Mouse (Mus musculus): Measurements from ENCODE around the gene Rev3l. TPM values are rescaled to one million over a fixed set of nuclear protein-coding genes. Genes with fewer than 3 reads are reported as not detected.

Rev3l gene
- total and polyA plus RNA-seq, 3 experiments = 6.9 to 71.5 (median 12.4) TPM

GRCm38 (mm10) chr10:39736187-39736586 is 4.3 kb downstream of the Rev3l start:
- Histone ChIP-seq H3K79me2 (ENCODE audit: control insufficient read depth, insufficient read depth, low read length, poor library complexity) (peaks cover 43% of the 10 kb centered on the region), H3K4me1 (ENCODE audit: control insufficient read depth in 1 of 2, insufficient read depth in 2 of 2, low read length in 2 of 2) (peaks cover 0 to 7% of the 10 kb centered on the region in 2 experiments; a peak in 2 of 4 replicates), H3K9me3 (replicated peaks; ENCODE audit: insufficient read depth, low read length) (no peaks in the 10 kb centered on the region), H3K9ac (ENCODE audit: control insufficient read depth, low read depth, low read length, poor library complexity, severe bottlenecking) (no peak overlapping the region), H3K36me3 (ENCODE audit: control insufficient read depth in 1 of 2, insufficient read depth in 2 of 2, low read length in 2 of 2) (peaks cover 0 to 14% of the 10 kb centered on the region in 2 experiments; a peak in 2 of 4 replicates), H3K27ac (ENCODE audit: control insufficient read depth, low read depth, low read length) (no peak overlapping the region), H3K4me3 (ENCODE audit: control insufficient read depth in 1 of 2, insufficient read depth in 1 of 2, low read depth in 2 of 2, low read length in 2 of 2) (no peak overlapping the region), H3K27me3 (ENCODE audit: control insufficient read depth in 1 of 2, insufficient read depth in 2 of 2, low read length in 2 of 2) (no peaks in the 10 kb centered on the region)
- TF ChIP-seq MAFK (IDR thresholded peaks at IDR 0.05; ENCODE audit: borderline replicate concordance, low read depth, low read length) = no peak
- no peak for TF ChIP-seq MYC (IDR thresholded peaks at IDR 0.05; ENCODE audit: low read depth, low read length)
- TF ChIP-seq ZNF384 (IDR thresholded peaks at IDR 0.05; ENCODE audit: low read depth, low read length) = no peak
- TF ChIP-seq KAT2A (conservative IDR thresholded peaks at IDR 0.05; ENCODE audit: low read depth, low read length) = no peak
- no peak for TF ChIP-seq BHLHE40 (IDR thresholded peaks at IDR 0.05; ENCODE audit: borderline replicate concordance, low read depth, low read length)
- TF ChIP-seq MXI1 (IDR thresholded peaks at IDR 0.05; ENCODE audit: low read depth, low read length) = no peak
- no peak for TF ChIP-seq MAX (IDR thresholded peaks at IDR 0.05; ENCODE audit: low read length)
- TF ChIP-seq GATA1 (IDR thresholded peaks at IDR 0.05; ENCODE audit: low read depth, low read length) = no peak
- DNase-seq (ENCODE audit: low read depth, low spot score) = no peak

- no peak overlapping the region for H3K4me3 ChIP-seq (ENCODE audit: control insufficient read depth in 1 of 2, insufficient read depth in 1 of 2, low read depth in 2 of 2, low read length in 2 of 2)
- H3K9ac ChIP-seq (ENCODE audit: control insufficient read depth, low read depth, low read length, poor library complexity, severe bottlenecking) = no peak overlapping the region
- H3K27ac ChIP-seq (ENCODE audit: control insufficient read depth, low read depth, low read length) = no peak overlapping the region
- TF ChIP-seq E2F4 (IDR thresholded peaks at IDR 0.05; ENCODE audit: borderline replicate concordance, low read depth, low read length) (no peak), KAT2A (conservative IDR thresholded peaks at IDR 0.05; ENCODE audit: low read depth, low read length) (no peak), TCF12 (IDR thresholded peaks at IDR 0.05; ENCODE audit: low read depth, low read length) (no peak), HCFC1 (IDR thresholded peaks at IDR 0.05; ENCODE audit: low read depth, low read length) (no peak), EP300 (IDR thresholded peaks at IDR 0.05; ENCODE audit: low read depth in 1 of 2, low read length in 2 of 2) (no peak), UBTF (IDR thresholded peaks at IDR 0.05; ENCODE audit: borderline replicate concordance, insufficient read depth, low read depth, low read length) (no peak), CHD1 (IDR thresholded peaks at IDR 0.05; ENCODE audit: low read depth, low read length) (no peak), USF2 (IDR thresholded peaks at IDR 0.05; ENCODE audit: borderline replicate concordance in 1 of 2, insufficient read depth in 1 of 2, low read depth in 1 of 2, low read length in 2 of 2) (no peak), MYC (IDR thresholded peaks at IDR 0.05; ENCODE audit: low read depth, low read length) (no peak), MAZ (IDR thresholded peaks at IDR 0.05; ENCODE audit: low read depth, low read length) (no peak), GATA1 (IDR thresholded peaks at IDR 0.05; ENCODE audit: low read depth, low read length) (no peak), MAFK (IDR thresholded peaks at IDR 0.05; ENCODE audit: borderline replicate concordance, low read depth, low read length) (no peak), NELFE (IDR thresholded peaks at IDR 0.05; ENCODE audit: low read depth, low read length) (no peak), CTCF (IDR thresholded peaks at IDR 0.05 in 2 of 3, conservative IDR thresholded peaks at IDR 0.05 in 1 of 3; ENCODE audit: control insufficient read depth in 1 of 3, insufficient read depth in 1 of 3, low read depth in 2 of 3, low read length in 3 of 3, poor library complexity in 1 of 3, severe bottlenecking in 1 of 3) (no peak), CHD2 (IDR thresholded peaks at IDR 0.05; ENCODE audit: low read length) (no peak), MXI1 (IDR thresholded peaks at IDR 0.05; ENCODE audit: low read depth, low read length) (no peak), SIN3A (IDR thresholded peaks at IDR 0.05; ENCODE audit: low read length) (no peak), ELF1 (IDR thresholded peaks at IDR 0.05; ENCODE audit: low read depth, low read length) (no peak)
- H3K79me2 ChIP-seq (ENCODE audit: control insufficient read depth, insufficient read depth, low read length, poor library complexity) = peaks cover 14% of the 10 kb centered on the region
- no peaks in the 10 kb centered on the region for H3K9me3 ChIP-seq (replicated peaks; ENCODE audit: insufficient read depth, low read length)
- H3K4me1 ChIP-seq (ENCODE audit: control insufficient read depth in 1 of 2, insufficient read depth in 2 of 2, low read length in 2 of 2) = peaks cover 0 to 2% of the 10 kb centered on the region in 2 experiments; a peak in 1 of 4 replicates
- H3K27me3 ChIP-seq (ENCODE audit: control insufficient read depth in 1 of 2, insufficient read depth in 2 of 2, low read length in 2 of 2) = no peaks in the 10 kb centered on the region
- DNase-seq (ENCODE audit: low read depth, low spot score) = no peak
- H3K36me3 ChIP-seq (ENCODE audit: control insufficient read depth in 1 of 2, insufficient read depth in 2 of 2, low read length in 2 of 2) = peaks cover 0 to 7% of the 10 kb centered on the region in 2 experiments; a peak in 3 of 4 replicates
Measured at GRCm38 (mm10) chr10:39742057-39742456, 10.1 kb downstream of the Rev3l start.

All from MEL (cell line).